Mouse (Mus musculus): ENCODE results near the gene Ralgps1. TPM values are rescaled to one million over a fixed set of nuclear protein-coding genes. Genes with fewer than 3 reads are reported as not detected.

Ralgps1 gene
- total RNA-seq, 4 experiments from 2014 or later = 6.2 to 7.0 (median 6.4) TPM

GRCm38 (mm10) chr2:33245350-33245749, 125.9 kb downstream of the Ralgps1 start:
- no peak for DNase-seq (ENCODE audit: low spot score)

- no peak for DNase-seq (ENCODE audit: low spot score)
Measured at GRCm38 (mm10) chr2:33244880-33245279, 126.4 kb downstream of the Ralgps1 start.

GRCm38 (mm10) chr2:33237581-33237980, 133.7 kb downstream of the Ralgps1 start:
- DNase-seq (ENCODE audit: low spot score) = no peak

GRCm38 (mm10) chr2:33234848-33235247, 136.4 kb downstream of the Ralgps1 start:
- no peak for DNase-seq (ENCODE audit: low spot score)

- DNase-seq (ENCODE audit: low spot score) = no peak
Measured at GRCm38 (mm10) chr2:33233856-33234255, 137.4 kb downstream of the Ralgps1 start.

- DNase-seq (ENCODE audit: low spot score) = no peak
Measured at GRCm38 (mm10) chr2:33232782-33233570, 138.3 kb downstream of the Ralgps1 start.

- no peak for DNase-seq (ENCODE audit: low spot score)
Measured at GRCm38 (mm10) chr2:33231788-33232187, 139.5 kb downstream of the Ralgps1 start.

- no peak for DNase-seq (ENCODE audit: low spot score)
Measured at GRCm38 (mm10) chr2:33230701-33231100, 140.6 kb downstream of the Ralgps1 start.

- peak; percentile 45 for DNase-seq (ENCODE audit: low spot score)
Measured at GRCm38 (mm10) chr2:33228551-33228950, 142.7 kb downstream of the Ralgps1 start.

- DNase-seq (ENCODE audit: low spot score) = no peak
Measured at GRCm38 (mm10) chr2:33228077-33228476, 143.2 kb downstream of the Ralgps1 start.

GRCm38 (mm10) chr2:33225921-33226320, 145.4 kb downstream of the Ralgps1 start:
- DNase-seq (ENCODE audit: low spot score) = no peak

GRCm38 (mm10) chr2:33223656-33224358, 147.5 kb downstream of the Ralgps1 start:
- DNase-seq (ENCODE audit: low spot score) = no peak

- no peak for DNase-seq (ENCODE audit: low spot score)
Measured at GRCm38 (mm10) chr2:33222480-33222879, 148.8 kb downstream of the Ralgps1 start.

- DNase-seq (ENCODE audit: low spot score) = no peak
Measured at GRCm38 (mm10) chr2:33221339-33221900, 149.9 kb downstream of the Ralgps1 start.

- no peak for DNase-seq (ENCODE audit: low spot score)
Measured at GRCm38 (mm10) chr2:33220674-33221338, 150.5 kb downstream of the Ralgps1 start.

- DNase-seq (ENCODE audit: low spot score) = no peak
Measured at GRCm38 (mm10) chr2:33220246-33220645, 151.0 kb downstream of the Ralgps1 start.

GRCm38 (mm10) chr2:33219637-33220036, 151.6 kb downstream of the Ralgps1 start:
- no peak for DNase-seq (ENCODE audit: low spot score)

GRCm38 (mm10) chr2:33218903-33219625, 152.2 kb downstream of the Ralgps1 start:
- DNase-seq (ENCODE audit: low spot score) = no peak

- no peak for DNase-seq (ENCODE audit: low spot score)
Measured at GRCm38 (mm10) chr2:33217425-33217794, 153.9 kb downstream of the Ralgps1 start.

GRCm38 (mm10) chr2:33216645-33217424, 154.5 kb downstream of the Ralgps1 start:
- DNase-seq (ENCODE audit: low spot score) = no peak

Measured in heart, adult 8-10 months (tissue).